Comparison of ENCODE assay signal across 15 mouse cellular contexts in the genomic region with DNA sequence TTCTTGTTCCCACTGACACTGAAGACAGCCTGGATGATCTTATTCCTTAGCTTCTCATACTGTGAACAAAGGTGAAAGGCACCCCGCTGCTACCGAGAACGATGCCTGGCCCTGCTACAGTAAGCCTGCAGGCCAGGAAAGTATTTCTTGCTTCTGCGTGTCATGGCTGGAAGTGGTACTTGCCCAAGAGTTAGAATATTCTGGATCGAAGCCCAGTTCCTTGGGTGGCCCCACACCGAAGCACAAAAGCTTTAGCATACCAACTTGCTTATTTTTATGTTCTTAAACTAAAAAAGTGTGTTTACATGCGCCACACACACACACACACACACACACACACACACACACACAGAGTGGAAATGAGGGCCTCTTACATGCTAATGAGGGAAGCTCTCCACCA. TPM values are rescaled to one million over a fixed set of nuclear protein-coding genes. Genes with fewer than 3 reads are reported as not detected.
"Had no signal": no experiment of that assay in that cellular context is flagged by ENCODE, and none has a peak within 500 bp of the region (broad histone marks: within the 10 kb centered on the region; RNA-seq: fewer than 3 reads in every experiment).

No protein-coding gene starts in this region.

- H3K36me3 ChIP-seq: kidney, embryonic 15.5 days; midbrain, embryonic 15.5 days; neural tube, embryonic 12.5 days had no signal

- H3K9ac ChIP-seq: kidney, embryonic 15.5 days; midbrain, embryonic 15.5 days; neural tube, embryonic 12.5 days had no signal

- H3K4me2 ChIP-seq: kidney, embryonic 15.5 days; midbrain, embryonic 11.5 days; midbrain, embryonic 15.5 days; neural tube, embryonic 12.5 days had no signal

- H3K4me3 ChIP-seq: kidney, embryonic 15.5 days; megakaryocyte, embryonic 14.5 days; midbrain, embryonic 15.5 days; neural tube, embryonic 12.5 days had no signal

- DNase-seq: kidney, adult 2 months; kidney, postnatal 14 days; lung, postnatal 10 days; thymus, adult 2 months had no signal

- ATAC-seq: intestine, embryonic 16.5 days; midbrain, embryonic 15.5 days had no signal

- H3K27ac ChIP-seq: kidney, embryonic 15.5 days; macrophage; midbrain, embryonic 15.5 days; neural tube, embryonic 12.5 days had no signal

- H3K27me3 ChIP-seq: midbrain, embryonic 15.5 days had no signal

- H3K9me3 ChIP-seq: kidney, embryonic 15.5 days; megakaryocyte, embryonic 14.5 days; midbrain, embryonic 15.5 days; neural tube, embryonic 12.5 days had no signal

RNA-seq across cellular contexts. Expression of a gene that starts 14.4 kb away (rescaled TPM):
- polyA plus RNA-seq: intestine, embryonic 16.5 days; kidney, adult 2 months; large intestine, adult 2 months; limb, embryonic 11.5 days; liver, adult 2 months; macrophage; midbrain, embryonic 11.5 days; midbrain, embryonic 15.5 days; neural tube, embryonic 12.5 days; urinary bladder, adult 2 months had no signal
